Comparison of ENCODE assay signal across 9 mouse cellular contexts in genomic region chr9:51136985-51137384, GRCm38 (mm10). TPM values are rescaled to one million over a fixed set of nuclear protein-coding genes. Genes with fewer than 3 reads are reported as not detected.
DNase-seq lines count a peak whose midpoint lies in the region; ATAC-seq lines count a peak whose summit lies in the region.
"Had no signal": no experiment of that assay in that cellular context is flagged by ENCODE, and none has a peak within 500 bp of the region (broad histone marks: within the 10 kb centered on the region; RNA-seq: fewer than 3 reads in every experiment).

No protein-coding gene starts in this region.

- 60% methylated on average over 3 of the region's 3 CpGs for WGBS in forebrain, embryonic 12.5 days

- no peak overlapping the region for H3K27ac ChIP-seq in forebrain, embryonic 12.5 days

- H3K4me3 ChIP-seq in forebrain, embryonic 12.5 days (replicated peaks) = no peak overlapping the region

- H3K27me3 ChIP-seq in forebrain, embryonic 12.5 days = no peaks in the 10 kb centered on the region

- no peak overlapping the region for H3K9ac ChIP-seq in forebrain, embryonic 12.5 days

- ATAC-seq in CD4-positive, CD25-positive, alpha-beta regulatory T cell, adult 4 months = no peak
- ATAC-seq in forebrain, embryonic 12.5 days (ENCODE audit: low FRiP score) = no peak

- H3K4me1 ChIP-seq in forebrain, embryonic 12.5 days = no peaks in the 10 kb centered on the region

- H3K4me2 ChIP-seq in forebrain, embryonic 12.5 days = no peak overlapping the region

- H3K9me3 ChIP-seq in forebrain, embryonic 12.5 days = no peaks in the 10 kb centered on the region

- H3K36me3 ChIP-seq in forebrain, embryonic 12.5 days (replicated peaks) = no peaks in the 10 kb centered on the region

- peak; percentile 52 for DNase-seq in CD4-positive, CD25-positive, alpha-beta regulatory T cell, adult 2 months (ENCODE audit: low read depth, low spot score)
- DNase-seq in kidney, adult 9 months = peak; percentile 9
- no peak for DNase-seq in kidney, adult 11 months
- peak; percentile 58 for DNase-seq in adrenal gland, adult 2 months
- DNase-seq in induced T-regulatory cell, adult 2 months (ENCODE audit: low read depth) = peak; percentile 39
- DNase-seq in retina, embryonic 14.5 days (ENCODE audit: low spot score) = peak; percentile 41

RNA-seq across cellular contexts. Expression of gene Gm32742, which starts 28.3 kb away (rescaled TPM):
- polyA plus RNA-seq in CD4-positive, CD25-positive, alpha-beta regulatory T cell, adult 4 months (2017; shearing (Covaris generic)) = under 1 TPM in 1 of 2 experiments, not detected in 1; 0.13 TPM
- not detected for total RNA-seq in adrenal gland, adult 2 months (2021)
- polyA plus RNA-seq in adrenal gland, adult 2 months (2012; rRNA removed) = not detected in 2 replicates
- 0.03 TPM in 1 of 2 replicates, not detected in the other for polyA plus RNA-seq in forebrain, embryonic 12.5 days (2016; fragmentation: Nextera tagmentation; extraction: Ambion mirVana)
- total RNA-seq: left cerebral cortex, postnatal 14 days had no signal

RNA-seq across cellular contexts. Expression of gene 4833427G06Rik, which starts 35.1 kb away (rescaled TPM):
- polyA plus RNA-seq in CD4-positive, CD25-positive, alpha-beta regulatory T cell, adult 4 months (2017; shearing (Covaris generic)) = not detected
- total RNA-seq in adrenal gland, adult 2 months (2021) = not detected
- not detected in 2 replicates for polyA plus RNA-seq in adrenal gland, adult 2 months (2012; rRNA removed)
- 0.27 TPM in 1 of 2 replicates, not detected in the other for polyA plus RNA-seq in forebrain, embryonic 12.5 days (2016; fragmentation: Nextera tagmentation; extraction: Ambion mirVana)
- total RNA-seq: left cerebral cortex, postnatal 14 days had no signal
